Mouse (Mus musculus): ENCODE results near the gene Kcnj16.

Gene Kcnj16

GRCm38 (mm10) chr11:111056030-111056429 is 88.2 kb downstream of the Kcnj16 start:
- DNase-seq (ENCODE audit: low spot score in 2 of 2), result no peak

GRCm38 (mm10) chr11:111057435-111057834 is 89.6 kb downstream of the Kcnj16 start:
- no peak for DNase-seq (ENCODE audit: low spot score in 2 of 2)

DNA sequence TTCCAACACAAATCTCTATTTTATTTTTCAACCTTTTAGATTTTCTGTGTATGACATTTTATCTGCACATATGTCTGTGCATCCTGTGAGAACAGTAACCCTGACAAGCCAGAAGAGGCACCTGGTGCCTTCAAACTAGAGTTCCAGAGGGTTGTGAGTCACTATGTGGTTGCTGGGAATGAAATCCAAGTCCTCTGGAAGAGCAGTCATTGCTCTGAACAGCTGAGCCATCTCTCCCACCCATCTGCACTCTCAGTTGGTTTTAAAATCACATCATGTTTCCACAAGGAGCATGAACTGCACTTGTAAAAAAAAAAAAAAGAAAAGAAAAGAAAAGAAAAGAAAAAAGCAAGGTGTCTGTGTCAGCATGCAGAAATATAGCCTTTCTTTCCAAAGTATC is 91.6 kb downstream of the Kcnj16 start:
- DNase-seq (ENCODE audit: low spot score in 2 of 2), result no peak

DNA sequence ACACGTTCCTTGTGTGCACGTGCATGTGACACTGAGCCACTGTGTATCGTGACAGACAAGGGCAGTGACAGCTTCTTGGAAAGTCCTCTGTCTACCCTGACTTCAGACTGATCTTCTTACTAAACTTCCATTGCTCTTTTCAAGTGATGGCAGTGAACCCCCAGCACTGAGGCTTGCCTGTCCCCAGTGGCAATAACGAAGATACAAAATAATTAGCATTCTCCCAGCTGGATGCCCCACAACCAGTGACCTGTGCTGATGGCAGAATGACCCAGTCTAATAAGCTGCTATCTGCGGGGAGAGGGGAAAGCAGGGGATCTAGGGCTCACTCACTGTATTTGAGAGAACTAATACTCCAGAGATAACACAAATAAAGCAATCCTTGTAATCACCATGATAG is 92.4 kb downstream of the Kcnj16 start:
- DNase-seq (ENCODE audit: low spot score in 2 of 2), result no peak

DNA sequence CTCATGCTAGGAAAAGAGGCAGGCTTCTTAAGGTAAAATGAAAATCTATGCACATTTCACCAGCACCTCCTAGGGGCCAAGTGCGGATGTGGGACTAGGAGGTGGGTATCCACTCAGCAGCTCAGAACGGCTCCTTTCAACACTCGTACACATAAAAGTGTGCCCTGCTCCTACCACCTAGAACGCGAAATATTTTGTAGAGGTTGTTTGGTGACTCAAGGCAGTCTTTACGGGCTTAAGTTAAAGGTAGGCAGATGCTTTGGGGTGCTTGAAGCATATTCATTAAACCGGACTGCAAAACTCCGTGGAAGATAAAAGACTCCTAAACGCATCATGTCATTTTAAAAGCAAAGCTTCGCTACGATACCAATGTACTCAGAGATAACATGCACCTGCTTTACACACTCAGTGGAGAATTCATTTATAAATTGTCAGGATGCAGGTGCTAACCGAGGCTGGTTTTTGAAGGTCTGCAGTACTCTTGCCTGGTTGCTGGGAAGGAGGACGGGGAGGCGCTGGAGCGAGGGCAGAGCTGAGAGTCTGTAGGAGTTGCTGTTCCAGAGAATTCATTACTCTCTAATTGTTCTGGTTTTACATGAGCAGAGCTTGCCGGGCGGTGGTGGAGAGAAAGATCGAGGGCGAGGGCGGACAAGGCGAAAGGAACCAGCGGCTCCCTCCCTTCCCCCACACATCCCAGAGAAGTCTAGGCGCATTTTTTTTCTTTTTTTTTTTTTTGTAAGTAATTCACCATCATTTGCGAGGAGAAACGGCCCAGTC is 97.1 kb downstream of the Kcnj16 start:
- DNase-seq (ENCODE audit: low spot score in 2 of 2), result peak; percentile 30 to 48

GRCm38 (mm10) chr11:111065635-111066298 is 97.9 kb downstream of the Kcnj16 start, which contains the start of gene Kcnj2:
Kcnj2 (plus strand) TSS chr11:111066164.
- peak; percentile 86 to 94 for DNase-seq (ENCODE audit: low spot score in 2 of 2)

GRCm38 (mm10) chr11:111066299-111066691 is 98.5 kb downstream of the Kcnj16 start:
- peak in 1 of 2 experiments; percentile 22 for DNase-seq (ENCODE audit: low spot score in 2 of 2)

GRCm38 (mm10) chr11:111067787-111068186 is 100.0 kb downstream of the Kcnj16 start:
- DNase-seq (ENCODE audit: low spot score in 2 of 2), result no peak

- DNase-seq (ENCODE audit: low spot score in 2 of 2), result no peak
Observed at GRCm38 (mm10) chr11:111070460-111070859, 102.6 kb downstream of the Kcnj16 start.

DNA sequence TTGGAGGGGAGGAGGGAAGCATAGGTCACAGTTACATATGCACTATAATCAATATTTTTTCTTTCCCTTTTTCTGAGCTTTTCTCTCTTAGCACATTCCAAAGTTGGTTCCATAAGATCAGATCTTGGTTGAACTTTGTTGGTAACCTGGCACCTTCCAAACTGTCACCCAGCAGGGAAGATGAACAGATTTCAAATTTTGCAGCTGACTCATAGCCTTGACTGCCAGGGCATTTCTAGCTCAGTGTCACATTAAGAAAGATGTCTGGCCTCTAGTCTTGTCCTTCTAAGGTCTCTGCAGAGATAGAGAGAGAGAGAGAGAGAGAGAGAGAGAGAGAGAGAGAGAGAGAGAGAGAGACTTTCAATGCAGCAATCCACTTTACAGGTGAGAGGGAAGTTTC is 106.3 kb downstream of the Kcnj16 start:
- no peak for DNase-seq (ENCODE audit: low spot score in 2 of 2)
